Mouse (Mus musculus) monocyte, adult 5-6 weeks (primary cell): ENCODE measurements around the gene Cyba. TPM values are rescaled to one million over a fixed set of nuclear protein-coding genes. Genes with fewer than 3 reads are reported as not detected.

Experiments used
- ATAC-seq: fragments of 153-309, 156-312 bp; replicated peaks from 2 replicates; pipeline ENCODE4 v1.8.0; 2017; ENCODE audit warnings: mild to moderate bottlenecking; ENCODE audit not compliant: low TSS enrichment, insufficient number of reproducible peaks, severe bottlenecking, poor library complexity, low FRiP score
- total RNA-seq: library from RNA; stranded (forward); fragments of 200-1000, 200-491, 200-594 nt; gene quantifications from 3 replicates; pipeline ENCODE4 v1.2.3, GENCODE M21; 2017

Cyba gene
- total RNA-seq, 1 experiment from 2014 or later, result 340 TPM

- ATAC-seq, result peak; percentile 76
Observed at GRCm38 (mm10) chr8:122430058-122430636, 2.6 kb downstream of the Cyba start.

- no peak for ATAC-seq
Observed at GRCm38 (mm10) chr8:122428163-122428562, 4.6 kb downstream of the Cyba start.

GRCm38 (mm10) chr8:122427607-122428006, 5.1 kb downstream of the Cyba start:
- ATAC-seq, result no peak

- no peak for ATAC-seq
Observed at GRCm38 (mm10) chr8:122426145-122426544, 6.6 kb downstream of the Cyba start.

- no peak for ATAC-seq
Observed at GRCm38 (mm10) chr8:122423659-122424058, 9.1 kb downstream of the Cyba start.

GRCm38 (mm10) chr8:122423217-122423616, 9.5 kb downstream of the Cyba start:
- ATAC-seq, result no peak

- no peak for ATAC-seq
Observed at GRCm38 (mm10) chr8:122421376-122422070, 11.2 kb downstream of the Cyba start, which contains the start of gene Il17c. Il17c (plus strand) TSS chr8:122422020.

GRCm38 (mm10) chr8:122419881-122420555, 12.7 kb downstream of the Cyba start:
- ATAC-seq, result no peak

- no peak for ATAC-seq
Observed at GRCm38 (mm10) chr8:122415554-122415953, 17.2 kb downstream of the Cyba start.

- no peak for ATAC-seq
Observed at GRCm38 (mm10) chr8:122414311-122414710, 18.4 kb downstream of the Cyba start.

GRCm38 (mm10) chr8:122407678-122408077, 25.1 kb downstream of the Cyba start:
- ATAC-seq, result no peak

GRCm38 (mm10) chr8:122405146-122405805, 27.5 kb downstream of the Cyba start:
- ATAC-seq, result no peak

- ATAC-seq, result no peak
Observed at GRCm38 (mm10) chr8:122398186-122398585, 34.5 kb downstream of the Cyba start.

GRCm38 (mm10) chr8:122395291-122395690, 37.4 kb downstream of the Cyba start:
- no peak for ATAC-seq

GRCm38 (mm10) chr8:122393717-122394116, 39.0 kb downstream of the Cyba start:
- no peak for ATAC-seq

GRCm38 (mm10) chr8:122390758-122391157, 42.0 kb downstream of the Cyba start:
- no peak for ATAC-seq

- ATAC-seq, result no peak
Observed at GRCm38 (mm10) chr8:122389357-122389756, 43.4 kb downstream of the Cyba start.

- ATAC-seq, result no peak
Observed at GRCm38 (mm10) chr8:122383039-122383438, 49.7 kb downstream of the Cyba start.
